Mouse (Mus musculus): Measurements from ENCODE around the gene Baiap2.

Baiap2 gene

DNA sequence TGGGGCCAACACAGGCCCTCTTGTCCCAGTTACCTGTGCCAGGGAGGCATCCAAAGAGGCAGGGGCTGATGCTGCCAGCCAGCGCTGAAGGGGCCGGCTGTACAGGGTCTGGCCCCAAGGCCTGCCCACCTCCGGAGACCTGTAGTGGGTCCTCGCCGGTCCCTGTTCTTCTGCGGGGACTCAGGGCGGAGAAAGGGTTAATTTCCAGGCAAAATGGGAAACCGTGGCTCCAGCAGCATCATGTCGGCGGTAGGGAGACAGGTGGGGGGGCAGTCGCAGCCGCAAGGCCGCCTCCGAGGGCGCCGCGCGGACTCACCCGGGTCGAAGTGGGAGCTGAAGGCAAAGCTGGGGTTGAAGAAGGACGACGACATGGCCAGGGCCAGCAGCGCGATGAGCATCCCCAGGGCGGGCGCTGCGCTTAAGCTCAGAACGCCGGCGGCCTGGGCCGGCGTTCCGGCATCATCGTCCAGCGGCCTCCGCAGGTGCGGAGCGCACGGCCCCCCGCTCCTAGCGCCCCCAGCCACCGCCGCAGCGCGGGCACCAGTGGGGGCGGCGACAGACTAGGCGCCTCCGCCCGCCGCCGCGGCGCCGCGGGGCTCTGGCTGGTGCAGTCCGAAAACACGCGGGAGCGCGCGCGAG lies 104.1 kb downstream of the Baiap2 start, which contains the start of gene Aatk:
Aatk (minus strand) TSS at position 615 of the 639 bp plus-strand sequence.
- DNase-seq, result no peak

DNA sequence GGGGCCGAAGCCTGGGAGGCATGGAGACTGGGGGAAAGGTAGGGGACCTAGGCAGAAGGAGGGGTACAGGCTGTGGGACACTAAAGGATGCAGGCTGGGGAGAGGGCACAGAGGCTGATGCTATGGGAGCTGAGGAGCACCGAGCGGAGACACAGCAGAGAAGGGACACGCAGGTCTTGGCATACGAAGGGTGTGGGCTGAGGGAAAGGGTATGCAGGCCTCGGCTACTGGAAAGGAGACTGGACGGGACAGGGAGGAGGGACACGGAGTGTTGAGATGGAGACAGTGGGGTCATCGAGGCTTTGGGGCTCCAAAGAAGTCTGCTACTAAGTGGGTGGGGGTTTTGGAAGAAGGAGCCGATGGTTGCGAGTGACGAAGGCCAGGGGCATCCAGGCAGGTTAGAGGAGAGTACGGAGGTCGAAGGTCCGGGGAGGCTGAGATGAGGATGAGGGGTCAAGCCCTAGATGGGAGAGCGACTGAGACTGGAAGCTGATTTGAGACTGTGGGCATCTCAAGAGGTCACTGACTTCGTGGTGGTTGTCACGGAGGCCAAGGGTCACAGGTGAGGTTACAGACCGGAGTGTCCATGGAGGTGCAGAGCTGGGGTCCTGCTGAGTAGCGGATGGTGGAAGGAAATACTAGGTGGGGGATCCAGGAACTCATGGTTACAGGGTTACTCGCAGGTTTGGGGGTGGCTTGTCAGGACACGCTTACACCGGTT lies 105.1 kb downstream of the Baiap2 start:
- no peak for DNase-seq

DNA sequence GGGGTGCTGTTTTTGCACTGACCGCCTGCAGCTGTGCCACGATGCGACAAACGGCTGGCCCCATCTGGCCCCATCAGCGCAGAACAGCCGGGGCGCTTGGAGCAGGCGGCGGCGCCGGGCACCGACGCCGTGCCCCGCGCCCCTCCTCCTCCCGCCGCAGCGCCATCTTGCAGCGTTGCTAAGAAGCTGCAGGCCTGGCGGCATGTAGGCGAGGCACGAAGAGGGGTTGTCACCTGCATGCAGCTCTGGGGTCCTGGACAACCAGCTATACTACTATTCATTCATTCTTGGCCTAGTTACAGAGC lies 105.6 kb downstream of the Baiap2 start:
- peak; percentile 72 for DNase-seq

DNA sequence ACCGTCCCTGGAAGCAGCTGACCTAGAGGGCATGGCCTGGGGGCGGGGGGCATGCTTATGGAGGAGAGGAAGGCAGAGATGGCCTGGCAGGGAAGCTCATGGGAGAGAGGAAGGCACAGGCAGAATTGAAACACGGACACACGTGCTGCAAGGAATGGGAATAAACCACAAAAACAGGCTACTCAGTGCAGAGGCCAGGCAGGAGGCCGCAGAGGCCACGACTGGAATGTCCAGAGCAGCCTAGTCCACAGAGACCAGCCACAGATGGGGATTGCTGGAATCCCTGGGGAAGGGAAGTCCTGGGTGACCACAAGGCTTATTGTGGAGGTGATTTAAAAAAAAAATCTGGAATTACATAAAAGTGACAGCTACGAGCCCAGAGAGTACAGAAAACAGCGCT lies 106.5 kb downstream of the Baiap2 start:
- DNase-seq, result no peak

DNA sequence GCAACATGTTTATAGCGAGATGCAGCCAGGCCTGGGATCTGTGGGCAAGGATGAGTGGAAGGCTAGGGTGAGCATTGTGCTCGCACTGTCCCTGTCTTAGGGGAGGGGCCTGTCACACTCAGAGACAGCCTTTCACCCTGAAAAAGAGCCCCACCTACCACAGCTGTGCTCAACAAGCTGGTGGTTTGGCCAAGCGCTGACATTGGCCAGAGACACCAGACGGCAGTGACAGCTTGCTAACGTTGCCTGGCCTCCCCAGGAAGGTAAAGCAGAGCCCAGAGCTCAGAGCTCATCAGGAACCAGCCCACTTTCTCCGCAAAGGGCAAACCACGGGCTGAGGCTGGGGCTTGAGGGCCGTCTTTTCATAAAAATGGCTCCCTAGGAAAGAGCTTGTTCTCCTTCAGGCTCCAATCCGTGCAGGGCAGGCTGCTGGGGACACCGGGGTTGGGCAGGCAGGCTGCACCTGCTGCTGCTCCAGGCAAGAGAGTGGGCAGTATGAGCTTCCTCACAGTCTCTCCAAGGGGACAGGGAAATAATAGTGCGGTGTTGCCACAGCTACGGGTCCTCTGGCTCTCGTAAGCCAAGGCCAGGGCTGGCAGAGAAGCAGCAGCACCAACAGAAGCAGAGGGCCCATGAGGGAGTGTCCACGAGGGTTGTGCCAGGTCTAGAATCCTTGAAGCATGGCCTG lies 108.7 kb downstream of the Baiap2 start:
- DNase-seq, result no peak

DNA sequence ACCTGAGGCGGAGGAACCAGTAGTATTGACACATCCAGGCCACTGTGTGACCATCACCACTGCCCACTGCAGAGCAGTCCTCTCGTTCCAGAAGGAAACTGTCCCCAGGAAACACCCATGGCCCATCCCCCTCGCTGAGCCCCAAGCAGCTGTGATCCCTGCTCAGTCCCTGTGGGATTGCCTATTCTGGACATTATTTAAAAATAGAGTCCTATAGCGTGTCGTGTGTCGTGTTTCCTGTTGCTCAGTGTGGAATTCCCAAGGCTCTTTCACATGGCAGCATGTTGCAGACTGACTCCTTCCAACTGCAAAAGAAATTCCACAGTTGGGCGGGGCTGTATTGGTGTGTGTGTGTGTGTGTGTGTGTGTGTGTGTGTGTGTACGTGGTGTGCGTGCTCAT lies 109.7 kb downstream of the Baiap2 start:
- DNase-seq, result no peak

DNA sequence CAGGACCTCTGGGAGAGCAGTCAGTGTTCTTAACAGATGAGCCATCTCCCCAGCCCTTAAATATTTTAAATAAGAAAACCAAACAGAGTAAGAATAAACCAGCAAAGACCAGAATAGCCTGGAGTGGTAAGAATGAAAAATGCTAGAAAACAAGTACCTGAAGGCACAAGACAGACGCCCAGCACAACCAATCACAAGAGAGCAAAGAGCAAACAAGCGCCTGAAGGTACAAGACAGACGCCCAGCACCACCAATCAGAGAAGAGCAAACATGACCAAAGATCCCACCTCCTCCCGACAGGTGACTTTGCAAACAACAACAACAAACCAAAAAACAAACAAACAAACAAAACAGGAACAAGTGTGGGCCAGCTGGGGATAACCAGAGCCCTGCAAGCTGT lies 111.3 kb downstream of the Baiap2 start:
- no peak for DNase-seq

DNA sequence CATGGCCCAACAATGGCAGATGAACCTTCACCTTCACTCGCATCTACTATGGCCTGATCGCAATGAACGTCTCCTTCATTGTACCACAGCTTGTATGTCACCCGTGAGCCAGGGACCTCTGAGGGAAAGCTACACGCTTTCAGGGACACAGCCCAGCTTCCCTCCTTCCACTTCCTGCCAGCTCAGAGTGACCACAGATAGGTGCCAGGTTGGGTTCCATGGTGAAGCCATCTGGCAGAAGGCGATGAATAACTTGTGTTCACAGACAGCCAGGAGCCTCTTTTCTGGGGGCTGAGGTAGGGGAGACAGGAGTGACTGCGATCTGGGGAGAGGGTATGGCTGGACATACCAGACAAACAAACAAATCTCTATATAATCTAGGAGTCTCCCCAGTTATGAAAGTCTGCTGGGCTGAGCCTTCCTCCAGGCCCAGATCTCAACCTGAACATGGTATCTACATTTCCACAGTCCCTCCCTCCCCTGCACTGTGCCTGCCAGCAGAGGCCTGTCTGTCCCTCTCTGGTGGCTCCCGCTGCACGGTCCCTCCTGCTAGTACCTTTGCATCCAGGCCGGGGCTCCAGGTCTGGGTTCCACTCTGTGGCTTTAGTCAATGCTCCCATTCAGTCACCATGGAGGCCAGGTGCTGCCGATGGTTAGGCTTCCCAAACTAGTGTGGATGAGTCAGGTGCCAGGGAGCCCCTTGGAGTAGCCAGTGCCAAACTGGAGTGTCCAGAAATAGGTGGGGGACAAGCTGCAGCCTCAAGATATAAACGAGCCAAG lies 113.6 kb downstream of the Baiap2 start:
- no peak for DNase-seq

Measured in right cerebral cortex, adult 18-20 months (tissue).